26 mouse cellular contexts compared by ENCODE assay signal in genomic region chr13:93630941-93631705, GRCm38 (mm10). TPM values are rescaled to one million over a fixed set of nuclear protein-coding genes. Genes with fewer than 3 reads are reported as not detected.
DNase-seq lines count a peak whose midpoint lies in the region; ATAC-seq and TF ChIP-seq lines count a peak whose summit lies in the region.
"Had no signal": no experiment of that assay in that cellular context is flagged by ENCODE, and none has a peak within 500 bp of the region (broad histone marks: within the 10 kb centered on the region; RNA-seq: fewer than 3 reads in every experiment).

No protein-coding gene starts in this region.

- no peak for TF ChIP-seq EP300 in liver, postnatal 0 days (IDR thresholded peaks at IDR 0.05; ENCODE audit: low read depth)

- H3K9me3 ChIP-seq in liver, postnatal 0 days (ENCODE audit: low read length), result no peaks in the 10 kb centered on the region
- H3K9me3 ChIP-seq in liver, embryonic 11.5 days (ENCODE audit: control insufficient read depth, low read length), result no peaks in the 10 kb centered on the region
- H3K9me3 ChIP-seq: forebrain, embryonic 15.5 days; G1E; hindbrain, embryonic 12.5 days; limb, embryonic 15.5 days had no signal

- no peak overlapping the region for H3K4me2 ChIP-seq in liver, postnatal 0 days (ENCODE audit: low read depth, low read length)
- H3K4me2 ChIP-seq in liver, embryonic 11.5 days, result no peak overlapping the region
- H3K4me2 ChIP-seq: forebrain, embryonic 15.5 days; heart, embryonic 11.5 days; hindbrain, embryonic 12.5 days; limb, embryonic 15.5 days had no signal

- H3K36me3 ChIP-seq in liver, postnatal 0 days (replicated peaks; ENCODE audit: insufficient read depth, low read length), result peaks cover 4% of the 10 kb centered on the region
- no peaks in the 10 kb centered on the region for H3K36me3 ChIP-seq in liver, embryonic 11.5 days (ENCODE audit: control insufficient read depth, insufficient read depth, low read length)
- H3K36me3 ChIP-seq: forebrain, embryonic 15.5 days; G1E; hindbrain, embryonic 12.5 days; limb, embryonic 15.5 days had no signal

- peak; percentile 18; the same call in 1 of the 2 replicates for ATAC-seq in liver, postnatal 0 days
- no peak for ATAC-seq in liver, embryonic 11.5 days (replicated peaks; ENCODE audit: low FRiP score)
- ATAC-seq: forebrain, embryonic 15.5 days; midbrain, embryonic 16.5 days had no signal

- H3K4me3 ChIP-seq in liver, postnatal 0 days (ENCODE audit: low read depth, low read length), result no peak overlapping the region
- no peak overlapping the region for H3K4me3 ChIP-seq in liver, embryonic 11.5 days (ENCODE audit: low read depth, low read length)
- H3K4me3 ChIP-seq: forebrain, embryonic 15.5 days; hindbrain, embryonic 12.5 days; limb, embryonic 15.5 days had no signal

- WGBS in liver, postnatal 0 days (ENCODE audit: insufficient replicate concordance), result 64% methylated on average over 10 of the region's 10 CpGs
- WGBS in liver, embryonic 11.5 days, result 71% methylated on average over 10 of the region's 10 CpGs

- DNase-seq in heart, adult 11 months, result peak; percentile 59
- no peak for DNase-seq in heart, postnatal 4 days
- DNase-seq in liver, postnatal 0 days, result no peak
- no peak for DNase-seq in liver, embryonic 11.5 days (ENCODE audit: low spot score)
- DNase-seq in cerebellum, adult 9-10 months, result peak; percentile 40
- DNase-seq in layer of hippocampus, postnatal 10 days (ENCODE audit: low spot score in 2 of 2), result peak; percentile 31 to 47
- no peak for DNase-seq in kidney, adult 11 months
- no peak for DNase-seq in right cerebral cortex, postnatal 10 days (ENCODE audit: low spot score in 2 of 2)
- DNase-seq: adrenal gland, postnatal 14 days; heart, postnatal 10 days; lung, adult 2 months; lung, postnatal 36 days; right cerebral cortex, postnatal 4 days had no signal

- H3K4me1 ChIP-seq in liver, postnatal 0 days (ENCODE audit: insufficient read depth), result 0 out of 2 replicates have a peak, but pooled peaks cover 2% of the 10 kb centered on the region
- no peaks in the 10 kb centered on the region for H3K4me1 ChIP-seq in liver, embryonic 11.5 days (replicated peaks; ENCODE audit: control insufficient read depth, insufficient read depth, low read length)
- H3K4me1 ChIP-seq: forebrain, embryonic 15.5 days; hindbrain, embryonic 12.5 days; limb, embryonic 15.5 days had no signal

- no peak overlapping the region for H3K9ac ChIP-seq in liver, postnatal 0 days (replicated peaks)
- H3K9ac ChIP-seq in liver, embryonic 11.5 days (ENCODE audit: low read depth, low read length), result no peak overlapping the region
- H3K9ac ChIP-seq: forebrain, embryonic 15.5 days; hindbrain, embryonic 12.5 days; limb, embryonic 15.5 days had no signal

- no peak for TF ChIP-seq CTCF in liver, postnatal 0 days (IDR thresholded peaks at IDR 0.05; ENCODE audit: low read depth)

- H3K27ac ChIP-seq in liver, postnatal 0 days (ENCODE audit: low read depth), result no peak overlapping the region
- no peak overlapping the region for H3K27ac ChIP-seq in liver, embryonic 11.5 days (ENCODE audit: low read depth, low read length)
- H3K27ac ChIP-seq: forebrain, embryonic 15.5 days; hindbrain, embryonic 12.5 days; limb, embryonic 15.5 days; stomach, postnatal 0 days had no signal

- H3K27me3 ChIP-seq in liver, postnatal 0 days (ENCODE audit: insufficient read depth, low read length), result no peaks in the 10 kb centered on the region
- H3K27me3 ChIP-seq in liver, embryonic 11.5 days (replicated peaks; ENCODE audit: control insufficient read depth, insufficient read depth, low read length), result no peaks in the 10 kb centered on the region; the same call in 1 of the 2 replicates
- H3K27me3 ChIP-seq: forebrain, embryonic 15.5 days; hindbrain, embryonic 12.5 days; limb, embryonic 15.5 days had no signal

RNA-seq across cellular contexts. Expression of gene Bhmt, which starts 6.6 kb away (rescaled TPM):
- under 1 TPM in 1 of 2 experiments, not detected in 1; 0.31 TPM for total RNA-seq in heart, postnatal 4 days (2021)
- 2,026 and 2,087 TPM in 2 replicates for polyA plus RNA-seq in liver, postnatal 0 days (2015; fragmentation: Nextera tagmentation; extraction: Ambion mirVana)
- 23.4 and 26.0 TPM in 2 replicates for polyA plus RNA-seq in liver, embryonic 11.5 days (2014; fragmentation: Nextera tagmentation; extraction: Ambion mirVana)
- total RNA-seq in layer of hippocampus, postnatal 10 days (2021), result not detected
- total RNA-seq: heart, postnatal 10 days; left cerebral cortex, postnatal 25 days; megakaryocyte-erythroid progenitor cell, adult 5-6 weeks; neutrophil, adult 5-6 weeks had no signal
- polyA plus RNA-seq: embryonic facial prominence, embryonic 11.5 days; G1E; intestine, embryonic 14.5 days; midbrain, embryonic 16.5 days had no signal

RNA-seq across cellular contexts. Expression of gene Bhmt2, which starts 43.0 kb away (rescaled TPM):
- total RNA-seq in heart, postnatal 4 days (2021), result not detected
- 162 and 166 TPM in 2 replicates for polyA plus RNA-seq in liver, postnatal 0 days (2015; fragmentation: Nextera tagmentation; extraction: Ambion mirVana)
- polyA plus RNA-seq in liver, embryonic 11.5 days (2014; fragmentation: Nextera tagmentation; extraction: Ambion mirVana), result 7.1 and 8.2 TPM in 2 replicates
- under 1 TPM; 0.22 to 0.37 TPM for total RNA-seq in layer of hippocampus, postnatal 10 days (2021)
- total RNA-seq: G1E; heart, postnatal 10 days; megakaryocyte-erythroid progenitor cell, adult 5-6 weeks; neutrophil, adult 5-6 weeks had no signal
- polyA plus RNA-seq: embryonic facial prominence, embryonic 11.5 days; forebrain, embryonic 15.5 days; G1E; hindbrain, embryonic 12.5 days; limb, embryonic 15.5 days had no signal

RNA-seq across cellular contexts. Expression of gene Dmgdh, which starts 43.1 kb away (rescaled TPM):
- total RNA-seq in heart, postnatal 4 days (2021), result not detected
- 67.3 and 69.2 TPM in 2 replicates for polyA plus RNA-seq in liver, postnatal 0 days (2015; fragmentation: Nextera tagmentation; extraction: Ambion mirVana)
- 6.7 and 7.1 TPM in 2 replicates for polyA plus RNA-seq in liver, embryonic 11.5 days (2014; fragmentation: Nextera tagmentation; extraction: Ambion mirVana)
- total RNA-seq in layer of hippocampus, postnatal 10 days (2021), result under 1 TPM; 0.58 to 0.87 TPM
- total RNA-seq: heart, postnatal 10 days; megakaryocyte-erythroid progenitor cell, adult 5-6 weeks; neutrophil, adult 5-6 weeks had no signal
- polyA plus RNA-seq: embryonic facial prominence, embryonic 11.5 days; G1E; gonadal fat pad, adult 2 months had no signal

Comparison
In these comparisons a context has a peak if more than half of its experiments do, and no peak if none do; other contexts are left out.
1. DNase-seq: peak in heart, adult 11 months (single experiment), cerebellum, adult 9-10 months (single experiment) and layer of hippocampus, postnatal 10 days (2 of 2); none in heart, postnatal 4 days (single experiment), liver, postnatal 0 days (single experiment), liver, embryonic 11.5 days (single experiment), kidney, adult 11 months (single experiment) and right cerebral cortex, postnatal 10 days (0 of 2).